Mouse (Mus musculus) liver, adult 2 months (tissue): ENCODE results near the gene Phf11d.

Experiments
- CTCF ChIP-seq: fragments of 200-500 bp; IDR thresholded peaks from 2 replicates; pipeline ENCODE4 v1.5.1; 2011; ENCODE audit warnings: low read depth, low read length, control low read depth
- POLR2A ChIP-seq: fragments of 200-500 bp; IDR thresholded peaks from 2 replicates; pipeline ENCODE4 v1.6.1; 2011; ENCODE audit warnings: low read length, control low read depth; ENCODE audit not compliant: insufficient read depth; ENCODE audit errors: extremely low read depth

DNA sequence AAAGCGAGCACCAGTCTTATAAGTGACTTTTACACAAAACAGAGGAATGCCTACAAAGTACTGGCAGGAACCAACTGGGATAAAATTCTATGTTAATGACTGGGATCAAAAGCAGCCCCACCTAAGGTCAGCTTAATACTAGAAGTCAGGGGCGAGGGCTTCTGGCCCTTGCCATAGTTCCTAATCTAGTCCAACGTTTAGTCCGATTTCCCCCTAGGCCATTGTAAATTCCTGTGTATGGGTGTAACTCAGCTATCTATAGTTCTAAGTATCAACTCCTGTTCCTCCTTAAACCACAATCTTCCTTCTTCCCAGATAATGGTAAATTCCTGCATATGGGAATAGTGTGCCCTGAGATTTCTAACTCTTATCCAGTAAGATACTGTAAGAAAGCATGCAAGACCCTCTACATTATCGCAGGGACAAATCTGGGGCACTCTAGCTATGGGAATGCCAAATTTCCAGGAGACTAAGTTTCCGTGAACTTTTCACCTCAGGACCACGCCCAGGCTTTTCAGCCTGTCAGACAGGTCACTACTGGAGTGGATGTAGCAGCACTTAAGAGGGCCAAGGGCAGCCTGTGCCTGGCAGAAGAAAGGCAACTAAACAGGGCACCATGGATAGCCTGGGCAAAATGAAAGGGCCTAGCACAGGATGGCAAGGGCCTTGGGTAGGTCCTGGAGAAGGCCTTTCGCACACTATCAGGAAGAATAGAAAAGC lies 1.3 kb upstream of the Phf11d start:
- TF ChIP-seq CTCF: no peak
- TF ChIP-seq POLR2A: no peak
